Mouse (Mus musculus): ENCODE results near the gene Tbc1d10a.
A peak's percentile ranks its signal among the peaks of the same experiment; 100 is the strongest.

Tbc1d10a gene

DNA sequence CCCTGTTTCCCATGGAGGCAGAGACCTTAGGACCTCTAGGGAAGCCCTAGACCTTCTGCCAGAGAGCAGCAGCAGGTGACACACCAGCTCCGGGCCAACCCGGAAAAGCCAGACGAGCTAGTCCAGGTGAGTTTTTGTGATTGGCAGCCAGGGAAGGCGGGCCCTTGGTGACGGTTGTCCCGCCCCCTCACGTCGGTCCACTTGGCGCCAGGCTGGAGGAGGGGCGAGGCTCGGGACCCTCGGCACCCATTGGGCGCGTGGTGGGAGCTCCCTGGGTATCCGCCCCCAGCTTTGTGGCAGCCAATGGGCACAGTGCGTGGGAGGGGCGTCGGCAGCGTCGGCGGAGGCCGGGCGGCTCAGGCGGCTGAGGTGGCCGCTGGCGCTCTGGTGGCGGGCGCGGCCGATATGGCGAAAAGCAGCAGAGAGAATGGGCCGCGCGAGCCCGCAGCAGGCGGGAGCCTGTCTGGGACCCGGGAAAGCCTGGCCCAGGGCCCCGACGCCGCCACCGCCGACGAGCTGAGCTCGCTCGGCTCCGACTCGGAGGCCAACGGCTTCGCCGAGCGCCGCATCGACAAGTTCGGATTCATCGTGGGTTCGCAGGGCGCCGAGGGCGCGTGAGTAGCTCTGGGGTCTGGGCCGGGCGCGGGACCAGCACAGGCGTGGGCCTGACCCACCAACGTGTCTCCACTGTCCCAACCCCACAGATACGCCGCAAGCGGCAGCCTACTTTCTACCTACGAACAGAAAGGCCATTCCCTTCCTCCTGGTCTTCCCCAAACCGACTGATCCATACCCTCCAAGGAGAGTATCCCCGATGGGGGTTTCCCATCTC is at the start of gene Tbc1d10a:
Tbc1d10a (plus strand) TSS at position 304 of the 832 bp plus-strand sequence.
- DNase-seq (ENCODE audit: low spot score in 2 of 2) = peak; percentile 97 to 98

DNA sequence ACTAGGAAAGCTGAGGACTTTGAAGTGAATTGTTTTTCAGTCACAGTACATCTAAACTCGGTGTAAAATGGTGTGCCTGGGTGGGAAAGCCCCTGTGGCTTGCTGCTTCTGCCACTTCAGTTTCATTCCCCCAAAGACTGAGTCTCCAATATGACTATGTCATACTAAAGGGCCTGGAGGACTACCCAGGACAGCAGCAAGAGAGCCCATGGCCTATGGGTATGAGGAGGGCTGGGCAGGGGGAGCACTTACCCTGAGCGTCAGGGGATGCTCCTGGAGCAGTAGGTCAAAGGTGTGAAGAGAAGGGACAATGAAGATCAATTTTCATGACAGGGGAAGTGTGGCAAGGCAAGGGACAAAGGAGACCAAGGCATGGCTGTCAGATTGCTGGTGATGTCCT is 47.6 kb upstream of the Tbc1d10a start:
- DNase-seq (ENCODE audit: low spot score in 2 of 2) = no peak

DNA sequence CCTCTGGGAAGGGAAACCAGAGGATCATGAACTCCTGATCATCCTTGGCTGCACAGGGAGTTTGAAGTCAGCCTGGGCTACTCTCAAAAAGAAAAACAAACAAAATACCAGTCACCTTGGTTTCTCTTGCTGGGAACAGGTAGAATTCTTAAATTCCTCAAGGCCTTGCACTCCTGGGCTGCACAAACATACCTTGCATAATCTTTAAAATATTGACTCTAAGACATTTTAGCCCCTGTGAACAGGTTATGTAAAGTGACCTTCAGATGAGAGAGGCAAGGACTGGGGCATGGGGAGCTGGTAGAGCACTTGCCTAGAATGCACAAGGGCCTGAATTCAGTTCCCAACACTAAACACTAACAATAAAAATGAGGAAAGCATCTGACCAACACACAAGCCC is 45.1 kb upstream of the Tbc1d10a start:
- no peak for DNase-seq (ENCODE audit: low spot score in 2 of 2)

DNA sequence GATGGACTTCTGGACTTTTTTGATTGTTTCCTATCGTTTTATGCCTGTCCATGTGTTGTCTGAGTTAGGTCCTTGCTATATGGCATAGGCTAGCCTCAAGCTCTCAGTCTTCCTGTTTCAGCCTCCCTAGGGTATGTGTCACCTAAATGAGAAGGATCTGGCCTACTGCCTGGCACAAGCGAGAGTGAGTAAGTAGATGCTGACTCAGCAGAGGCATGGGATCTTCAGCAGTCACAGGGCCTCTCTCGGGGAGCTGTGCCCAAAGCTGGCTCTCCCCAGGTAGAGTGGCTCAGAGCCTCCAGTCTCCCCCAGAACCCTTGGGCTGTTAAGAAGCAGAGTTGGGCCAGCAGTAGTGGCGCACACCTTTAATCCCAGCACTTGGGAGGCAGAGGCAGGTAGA is 44.2 kb upstream of the Tbc1d10a start:
- DNase-seq (ENCODE audit: low spot score in 2 of 2) = no peak

DNA sequence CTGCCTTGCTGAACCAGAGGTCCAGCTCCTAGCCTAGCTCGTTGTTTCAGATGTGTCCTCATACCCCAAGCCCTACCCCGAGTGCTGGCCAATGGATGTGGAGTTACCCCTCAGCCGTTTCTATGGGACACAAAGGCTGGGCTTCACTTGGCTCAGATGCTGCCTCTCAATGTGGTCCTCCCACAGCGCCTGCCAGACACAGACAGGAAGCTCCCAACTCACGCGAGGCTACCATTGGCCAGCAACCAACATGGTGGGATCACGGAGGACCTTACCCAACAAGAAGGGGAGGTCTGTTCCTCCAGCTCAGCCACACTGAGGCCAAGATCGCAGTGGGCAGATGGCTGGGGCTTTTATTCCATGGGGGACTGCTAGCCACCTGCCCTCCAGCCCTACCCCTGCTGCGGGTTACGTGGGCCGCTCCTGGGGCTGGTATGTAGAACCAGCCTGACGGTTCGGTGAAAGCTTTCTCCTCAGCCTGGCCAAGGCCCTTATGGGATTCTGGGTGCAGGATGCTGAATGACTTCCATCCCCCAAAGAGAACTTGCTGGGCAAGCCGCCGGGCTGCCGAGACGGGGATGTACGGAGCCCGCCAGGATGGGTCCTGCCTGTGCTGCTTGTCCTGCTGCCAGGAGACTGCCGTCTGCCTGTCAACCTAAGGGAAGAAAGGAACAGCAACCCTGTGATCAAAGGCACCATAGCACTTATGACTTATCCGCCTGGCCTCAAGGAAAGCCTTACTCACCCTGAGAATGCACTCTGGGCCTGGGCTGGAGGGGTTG is 43.1 kb upstream of the Tbc1d10a start:
- DNase-seq (ENCODE audit: low spot score in 2 of 2) = no peak

DNA sequence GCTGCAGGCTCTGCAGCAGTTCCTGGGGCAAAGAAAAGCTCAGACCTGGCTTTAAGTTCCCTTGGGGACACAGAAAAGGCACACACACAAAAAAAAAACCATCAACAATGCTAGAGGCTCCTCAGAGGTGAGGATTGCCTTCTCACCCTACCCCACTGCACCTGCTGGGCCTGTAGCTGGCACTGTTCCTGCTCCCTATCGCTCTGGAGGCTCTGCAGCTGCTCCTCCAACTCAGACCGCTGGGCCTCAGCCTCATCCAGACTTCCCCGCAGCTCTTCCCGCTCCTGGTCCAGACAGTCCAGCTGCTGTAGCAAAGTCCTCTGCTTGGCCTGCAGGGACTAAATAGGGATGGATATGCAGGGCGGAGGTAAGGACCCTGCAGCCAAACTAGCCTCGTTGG is 40.2 kb upstream of the Tbc1d10a start:
- DNase-seq (ENCODE audit: low spot score in 2 of 2) = no peak

DNA sequence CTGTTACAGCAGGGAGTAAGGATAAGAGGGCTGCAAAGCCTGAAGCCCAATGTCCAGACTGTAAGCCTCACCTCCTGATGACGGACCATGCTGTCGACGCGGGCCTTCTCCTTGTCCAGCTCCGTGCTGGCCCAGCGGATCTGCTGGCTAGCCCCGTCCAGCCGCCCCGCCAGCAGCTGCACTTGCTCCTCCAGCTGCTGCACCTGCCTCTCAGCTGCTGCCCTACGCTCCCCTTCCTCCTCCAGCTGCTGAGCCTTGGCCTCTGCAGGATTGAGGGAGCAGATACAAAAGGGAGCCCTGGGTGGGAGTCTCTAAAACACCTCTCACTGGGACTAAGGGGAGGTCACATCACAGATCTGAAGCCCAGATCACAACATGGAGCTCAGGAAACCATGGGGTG is 39.5 kb upstream of the Tbc1d10a start:
- DNase-seq (ENCODE audit: low spot score in 2 of 2) = no peak

DNA sequence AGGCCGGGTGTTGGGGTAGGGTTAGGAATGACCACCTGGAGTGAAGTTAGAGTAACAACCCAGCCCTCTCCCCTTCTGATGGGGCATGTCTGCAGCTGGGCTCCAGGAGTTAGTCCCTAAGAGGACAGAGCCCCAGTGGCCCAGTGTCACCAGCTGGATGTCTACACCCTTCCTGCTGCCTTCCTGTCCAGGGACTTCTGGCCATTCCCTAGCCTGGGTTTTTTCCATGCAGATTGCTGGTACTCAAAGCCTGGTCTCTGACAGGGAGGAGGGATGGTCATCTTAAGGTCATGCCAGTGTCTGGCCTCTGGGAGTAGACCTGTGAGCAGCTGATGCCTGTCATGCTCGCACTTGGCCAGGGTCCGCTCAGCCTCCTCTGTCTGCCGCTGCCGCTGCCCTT is 38.5 kb upstream of the Tbc1d10a start:
- DNase-seq (ENCODE audit: low spot score in 2 of 2) = no peak

DNA sequence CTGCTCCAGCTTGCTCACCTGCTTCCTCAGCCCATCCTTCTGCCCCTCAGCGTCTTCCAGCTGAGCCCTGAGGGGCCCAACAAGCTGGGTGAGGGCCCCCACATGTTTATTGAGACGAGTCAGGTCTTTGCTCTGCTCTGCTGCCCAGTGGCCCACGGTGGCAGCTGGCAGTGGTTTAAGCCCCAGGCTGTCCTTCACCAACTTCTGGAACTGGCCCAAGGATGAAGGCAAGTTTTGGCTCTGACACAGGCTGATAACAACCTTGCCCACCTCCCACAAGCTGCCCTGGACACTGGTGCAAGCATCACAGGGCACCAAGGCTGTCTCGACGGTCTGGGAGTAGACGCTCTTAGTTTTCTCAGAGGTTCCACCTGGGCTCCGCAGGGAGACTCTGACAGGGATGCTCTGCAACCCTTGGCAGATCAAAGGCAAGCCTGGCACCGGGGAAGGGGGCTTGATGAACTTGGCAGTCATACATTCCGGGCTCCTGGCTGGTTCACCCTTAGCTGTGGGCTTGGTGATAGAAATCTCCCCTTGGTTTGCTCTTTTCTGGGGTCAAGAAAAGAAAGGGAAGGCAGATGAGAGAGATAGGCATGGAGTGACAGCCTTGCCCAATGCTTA is 37.9 kb upstream of the Tbc1d10a start:
- no peak for DNase-seq (ENCODE audit: low spot score in 2 of 2)

DNA sequence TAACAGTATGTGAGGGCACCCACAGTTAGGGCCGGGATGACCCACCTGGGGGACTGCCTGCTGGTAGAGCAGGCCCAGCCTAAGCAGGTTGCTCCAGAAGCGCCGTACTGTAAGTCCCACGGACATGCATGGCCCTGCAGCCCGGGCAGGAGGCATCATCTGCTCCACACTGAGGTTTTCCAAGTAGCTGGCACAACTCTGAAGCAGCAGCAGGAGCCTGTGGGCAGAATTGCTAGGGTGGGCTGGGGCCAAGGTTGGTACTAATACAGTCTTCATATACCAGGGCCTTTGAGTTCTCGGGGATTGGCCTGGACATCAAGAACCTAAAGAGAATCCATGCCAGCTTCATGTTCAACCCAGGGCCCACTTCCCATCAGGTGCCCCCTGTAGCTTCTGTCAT is 36.7 kb upstream of the Tbc1d10a start:
- no peak for DNase-seq (ENCODE audit: low spot score in 2 of 2)

DNA sequence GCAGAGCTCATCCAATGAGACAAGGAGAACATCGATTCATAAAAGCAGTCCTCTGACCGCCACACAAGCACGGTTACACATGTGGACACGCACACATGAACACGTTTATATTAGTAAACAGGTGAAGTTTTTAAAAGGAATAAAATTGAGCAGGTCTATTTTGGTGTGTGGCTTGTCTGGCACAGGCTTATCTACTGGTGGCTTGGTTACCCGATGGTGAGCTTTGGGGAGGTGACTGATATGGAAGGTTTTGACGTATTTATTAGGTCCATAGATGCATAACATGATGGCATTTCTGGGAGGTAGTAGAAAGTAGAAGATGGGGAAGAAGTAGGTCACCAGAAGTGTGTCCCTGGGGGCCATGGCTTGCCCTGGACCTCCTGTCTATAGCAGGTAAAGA is 32.9 kb upstream of the Tbc1d10a start:
- DNase-seq (ENCODE audit: low spot score in 2 of 2) = no peak

DNA sequence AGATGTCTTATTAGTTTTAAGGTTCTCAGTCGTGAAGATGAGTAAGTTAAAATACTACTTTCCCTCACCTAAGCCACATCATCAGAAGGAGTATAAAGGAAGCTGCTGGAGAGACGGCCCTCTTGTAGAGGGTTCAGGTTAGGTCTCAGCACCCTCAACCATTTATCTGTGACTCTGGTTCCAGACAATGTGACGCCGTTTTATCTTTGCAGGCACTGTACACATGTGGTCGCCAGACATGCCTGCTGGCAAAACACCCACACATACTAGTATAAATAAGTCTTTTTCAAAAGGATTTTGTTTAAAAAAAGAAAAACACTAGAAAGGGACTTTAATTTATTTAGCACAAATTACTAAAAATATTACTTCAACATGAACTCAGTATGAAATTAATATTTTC is 30.9 kb upstream of the Tbc1d10a start:
- DNase-seq (ENCODE audit: low spot score in 2 of 2) = no peak

DNA sequence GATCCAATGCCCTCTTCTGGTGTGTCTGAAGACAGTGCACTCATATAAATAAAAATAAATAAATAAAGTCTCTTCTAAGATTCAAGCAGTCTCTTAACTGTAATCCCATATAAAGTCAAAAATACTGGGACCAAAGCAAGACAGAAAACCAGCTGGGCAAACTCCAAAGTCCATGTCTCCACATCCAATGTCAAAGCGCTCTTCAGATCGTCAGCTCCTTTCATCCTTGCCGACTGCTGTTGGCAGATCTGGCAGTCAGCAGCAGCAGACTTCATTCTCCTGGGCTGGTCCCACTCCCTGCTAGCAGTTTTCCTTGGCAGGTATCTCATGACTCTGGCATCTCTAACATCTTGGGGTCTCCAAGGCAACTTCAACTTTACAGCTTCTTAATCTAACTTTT is 27.9 kb upstream of the Tbc1d10a start:
- no peak for DNase-seq (ENCODE audit: low spot score in 2 of 2)

DNA sequence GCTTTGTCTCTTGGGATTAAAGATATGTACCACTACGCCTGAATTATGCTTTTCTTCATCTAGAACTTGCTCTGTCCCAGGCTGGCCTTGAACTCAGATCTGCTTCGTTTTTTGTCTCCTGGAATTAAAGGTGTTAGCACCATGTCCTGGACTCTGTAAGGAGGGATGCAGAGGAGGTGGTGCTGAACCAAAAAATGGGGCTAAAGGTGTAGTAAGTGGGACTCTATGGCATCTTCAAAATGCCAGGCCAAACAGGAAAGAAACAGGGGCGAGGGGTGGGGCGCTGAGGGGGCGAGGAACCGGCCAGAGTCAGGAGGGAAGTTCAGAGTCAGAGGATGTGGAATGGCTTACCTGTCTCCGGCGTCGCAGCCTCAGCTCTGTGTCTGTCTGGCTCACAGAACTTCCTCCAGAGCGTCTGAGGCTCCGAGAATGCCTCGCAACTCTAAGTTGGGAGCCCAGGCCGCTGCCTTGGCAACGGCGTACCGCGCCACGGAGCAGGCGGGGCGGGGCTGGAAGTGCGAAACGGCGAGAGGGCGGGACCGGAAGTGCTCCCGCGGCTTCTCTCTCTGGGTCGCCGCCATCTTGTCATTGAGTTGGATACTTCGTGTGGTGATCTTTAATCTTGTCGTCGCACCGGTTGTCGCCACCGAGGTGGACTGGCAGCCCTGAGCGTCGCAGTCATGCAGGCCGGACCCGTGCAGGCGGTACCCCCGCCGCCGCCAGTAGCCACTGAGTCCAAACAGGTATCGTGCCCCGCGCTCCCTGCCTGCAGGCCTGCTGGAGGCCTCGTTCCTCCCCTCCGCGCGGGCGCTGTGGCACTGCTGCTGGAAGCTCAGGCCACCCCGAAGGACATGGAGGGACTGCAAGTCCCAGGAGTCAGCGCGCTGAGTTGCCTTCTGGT is 26.5 kb upstream of the Tbc1d10a start, which contains the start of the genes Ccdc157 and Sf3a1:
Ccdc157 (minus strand) TSS at position 486 of the 901 bp plus-strand sequence.
Sf3a1 (plus strand) TSS at position 543 of the 901 bp plus-strand sequence.
- peak; percentile 88 to 93 for DNase-seq (ENCODE audit: low spot score in 2 of 2)

DNA sequence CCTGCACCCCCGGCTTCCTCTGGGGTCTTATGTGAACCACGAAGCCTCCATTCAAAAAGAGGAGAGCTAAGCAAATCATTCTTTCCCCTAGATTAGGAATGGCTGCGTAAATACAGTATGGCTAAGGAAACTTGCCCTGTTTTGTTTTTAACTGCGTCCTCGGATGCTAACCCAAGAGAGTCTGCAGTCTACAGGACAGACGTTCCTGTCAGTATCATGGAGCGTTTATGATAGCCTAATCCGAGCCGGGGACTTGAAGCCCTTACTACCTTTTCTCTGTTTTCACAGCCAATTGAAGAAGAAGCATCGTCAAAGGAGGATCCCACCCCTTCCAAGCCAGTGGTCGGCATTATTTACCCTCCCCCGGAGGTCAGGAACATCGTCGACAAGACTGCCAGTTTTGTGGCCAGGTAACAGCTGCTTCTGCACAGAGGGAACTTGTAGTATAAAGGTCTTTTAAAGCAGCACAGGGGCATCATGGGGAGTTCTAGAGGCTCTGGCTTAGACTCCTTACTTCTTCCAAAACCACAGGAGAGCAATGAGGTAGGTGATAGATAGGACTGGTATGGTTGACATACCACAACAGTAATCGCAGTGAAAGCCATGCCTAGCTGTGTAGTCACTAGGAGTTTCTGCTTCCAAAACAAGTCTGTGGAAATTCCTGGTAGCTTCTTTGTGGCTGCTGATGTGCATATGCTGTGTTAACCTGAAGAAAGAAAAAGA is 25.7 kb upstream of the Tbc1d10a start:
- DNase-seq (ENCODE audit: low spot score in 2 of 2) = no peak

DNA sequence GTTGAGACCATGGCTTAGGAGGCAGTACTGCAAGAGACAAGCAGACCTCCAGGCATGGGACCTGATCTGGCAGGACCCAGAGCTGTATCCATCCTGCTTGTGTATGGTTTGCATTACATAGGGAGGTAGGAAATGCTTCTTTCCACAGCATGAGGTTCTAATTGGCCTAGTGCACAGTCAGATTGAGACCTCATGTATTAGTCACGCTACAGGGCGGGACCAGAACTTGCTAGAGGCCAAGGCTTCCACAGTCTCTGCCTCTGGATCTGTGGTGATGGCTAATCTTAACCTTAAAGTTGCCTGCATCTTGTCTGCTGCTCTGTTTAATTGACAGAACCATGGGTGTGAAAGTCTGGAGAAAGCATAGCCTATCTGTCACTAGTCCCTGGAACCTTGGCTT is 21.9 kb upstream of the Tbc1d10a start:
- no peak for DNase-seq (ENCODE audit: low spot score in 2 of 2)

DNA sequence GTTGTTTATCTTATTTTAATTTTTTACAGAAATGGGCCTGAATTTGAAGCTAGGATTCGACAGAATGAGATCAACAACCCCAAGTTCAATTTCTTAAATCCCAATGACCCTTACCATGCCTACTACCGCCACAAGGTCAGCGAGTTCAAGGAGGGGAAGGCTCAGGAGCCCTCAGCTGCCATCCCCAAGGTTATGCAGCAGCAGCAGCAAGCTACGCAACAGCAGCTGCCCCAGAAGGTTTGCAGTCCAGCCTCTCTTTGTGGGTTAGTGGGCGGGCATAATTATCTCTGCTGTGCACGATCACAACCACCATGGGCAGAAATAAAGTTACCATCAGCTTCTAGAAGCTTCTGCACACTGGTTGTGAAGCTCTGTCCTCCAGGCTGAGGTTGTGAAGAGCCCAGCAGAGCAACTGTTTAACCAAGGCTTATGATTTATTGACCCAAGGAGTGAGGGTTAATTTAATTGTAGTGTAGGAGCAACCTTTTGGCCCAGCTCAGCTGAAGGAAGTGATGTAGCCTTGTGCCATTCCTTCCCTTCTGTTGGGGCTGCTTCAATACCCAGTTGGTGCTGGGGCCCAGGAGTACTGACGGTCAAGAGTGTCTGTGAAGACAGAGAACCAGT is 20.0 kb upstream of the Tbc1d10a start:
- DNase-seq (ENCODE audit: low spot score in 2 of 2) = no peak

DNA sequence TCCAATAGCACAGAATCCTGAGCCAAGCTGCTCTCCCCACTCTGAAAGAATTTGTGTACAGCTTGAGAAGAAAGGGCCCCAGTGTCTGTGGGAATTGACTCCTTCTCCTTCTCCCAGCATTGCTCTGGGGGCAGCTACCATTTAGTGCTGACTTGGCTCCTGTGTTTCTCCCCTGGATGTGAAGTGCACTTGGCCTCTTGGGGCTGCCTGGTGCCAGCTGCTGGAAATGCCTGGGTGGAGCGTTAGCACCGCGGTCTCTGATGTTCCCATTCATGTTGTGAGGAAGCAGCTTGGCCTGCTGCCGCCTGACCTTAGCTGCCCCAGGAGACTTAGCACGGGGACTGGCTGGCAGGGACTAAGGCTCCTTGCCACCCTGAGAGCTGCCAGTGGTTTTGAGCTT is 12.0 kb upstream of the Tbc1d10a start:
- DNase-seq (ENCODE audit: low spot score in 2 of 2) = peak; percentile 63 to 71

DNA sequence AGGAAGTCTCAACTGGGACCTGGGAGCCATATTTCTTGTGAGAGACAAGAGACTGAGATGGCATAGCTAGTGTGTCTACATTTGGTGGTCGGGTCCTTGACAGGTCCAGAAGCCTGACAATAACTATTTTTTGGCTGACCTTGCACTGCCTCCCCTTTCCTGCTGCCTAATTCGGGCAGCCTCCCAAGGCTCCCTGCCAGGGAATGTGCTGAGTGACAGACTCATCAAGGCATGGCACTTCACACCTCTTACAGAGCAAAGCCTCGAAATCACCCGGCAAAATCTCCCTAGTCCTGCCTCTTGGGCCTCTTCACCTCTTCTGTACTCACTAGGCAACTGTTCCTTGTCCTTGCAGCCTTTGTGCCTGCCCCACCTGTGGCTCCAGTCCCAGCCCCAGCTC is 8.9 kb upstream of the Tbc1d10a start:
- no peak for DNase-seq (ENCODE audit: low spot score in 2 of 2)

DNA sequence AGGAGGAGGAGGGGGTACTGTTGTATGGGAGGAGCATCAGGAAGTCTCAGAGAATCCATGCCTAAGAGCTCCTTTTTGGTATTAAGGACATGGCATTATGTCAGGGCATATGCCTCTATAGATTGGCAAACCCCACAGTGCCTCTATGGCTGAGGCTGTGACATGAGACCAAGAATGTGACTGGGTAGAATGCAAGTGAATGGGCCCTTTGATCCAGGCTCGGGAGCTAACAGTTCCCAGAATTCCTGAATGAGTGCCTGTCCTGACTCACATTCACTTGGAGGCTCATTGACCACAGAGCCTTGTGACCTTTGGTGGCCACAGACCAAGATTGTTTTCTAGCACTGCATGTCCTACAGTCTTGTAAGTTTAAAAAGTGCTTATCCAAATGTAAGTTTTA is 4.5 kb upstream of the Tbc1d10a start:
- DNase-seq (ENCODE audit: low spot score in 2 of 2) = no peak

All from frontal cortex, postnatal 10 days (tissue).